ENCODE assay signal across 21 mouse cellular contexts in the genomic region with DNA sequence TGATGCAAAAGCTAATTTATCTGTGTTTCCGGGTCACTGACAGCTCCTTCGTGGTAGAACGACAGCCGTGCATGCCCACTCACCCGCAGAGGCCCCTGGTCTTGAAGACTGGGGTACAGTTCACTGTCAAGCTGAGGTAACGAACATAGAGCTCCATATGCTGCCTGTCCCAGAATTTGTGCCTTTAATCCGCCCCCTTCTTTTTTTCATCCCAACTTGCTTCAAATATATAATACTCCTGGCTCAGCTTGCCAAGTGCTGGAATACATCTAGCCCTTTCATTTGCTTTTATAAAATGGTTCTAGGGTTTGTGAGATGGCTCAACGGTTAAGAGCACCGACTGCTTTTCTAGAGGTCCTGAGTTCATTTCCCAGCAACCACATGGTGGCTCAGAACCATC. TPM values are rescaled to one million over a fixed set of nuclear protein-coding genes. Genes with fewer than 3 reads are reported as not detected.
DNase-seq lines count a peak whose midpoint lies in the region; ATAC-seq and TF ChIP-seq lines count a peak whose summit lies in the region.
"Had no signal": no experiment of that assay in that cellular context is flagged by ENCODE, and none has a peak within 500 bp of the region (broad histone marks: within the 10 kb centered on the region; RNA-seq: fewer than 3 reads in every experiment).

No protein-coding gene starts in this region.

- H3K27me3 ChIP-seq in heart, embryonic 13.5 days (replicated peaks) = no peaks in the 10 kb centered on the region
- H3K27me3 ChIP-seq in heart, adult 2 months (ENCODE audit: control insufficient read depth, insufficient read depth, low read length) = no peaks in the 10 kb centered on the region
- H3K27me3 ChIP-seq: embryonic facial prominence, embryonic 13.5 days; embryonic facial prominence, embryonic 15.5 days; forebrain, embryonic 12.5 days had no signal

- TF ChIP-seq POLR2A in heart, adult 2 months (IDR thresholded peaks at IDR 0.05; ENCODE audit: insufficient read depth, low read depth, low read length) = no peak

- TF ChIP-seq EP300 in heart, adult 2 months (IDR thresholded peaks at IDR 0.05; ENCODE audit: insufficient read depth, low read depth, low read length) = no peak

- intact Hi-C loops in heart, adult 2 months (cut with DNase I) = loop anchor here (10.0 kb wide), 1 partner anchor 494 kb away; a partner anchor contains a TSS

- ATAC-seq in heart, embryonic 13.5 days (ENCODE audit: extremely low read depth, insufficient number of reproducible peaks, low FRiP score, low TSS enrichment) = no peak
- ATAC-seq: forebrain, embryonic 14.5 days; forebrain, embryonic 16.5 days had no signal

- WGBS in heart, embryonic 13.5 days = 83% methylated on average over 9 of the region's 9 CpGs
- 73% methylated on average over 9 of the region's 9 CpGs for WGBS in heart, adult 2 months

- H3K4me3 ChIP-seq in heart, embryonic 13.5 days = no peak overlapping the region
- no peak overlapping the region for H3K4me3 ChIP-seq in heart, adult 2 months
- H3K4me3 ChIP-seq: embryonic facial prominence, embryonic 13.5 days; embryonic facial prominence, embryonic 15.5 days; erythroblast, embryonic 14.5 days; forebrain, embryonic 10.5 days; forebrain, embryonic 12.5 days had no signal

- no peak overlapping the region for H3K9ac ChIP-seq in heart, embryonic 13.5 days
- H3K9ac ChIP-seq in heart, adult 2 months (ENCODE audit: low read depth, low read length) = no peak overlapping the region
- H3K9ac ChIP-seq: embryonic facial prominence, embryonic 13.5 days; embryonic facial prominence, embryonic 15.5 days; forebrain, embryonic 12.5 days had no signal

- no peak for DNase-seq in heart, adult 2 months
- DNase-seq in right cerebral cortex, adult 18-20 months = peak; percentile 29
- DNase-seq in right cerebral cortex, postnatal 36 days (ENCODE audit: low spot score in 2 of 2) = no peak
- peak; percentile 75 for DNase-seq in telencephalon, adult 2 months (ENCODE audit: low read depth, low spot score)
- DNase-seq in kidney, adult 11 months = no peak
- DNase-seq: adrenal gland, adult 2 months; adrenal gland, postnatal 10 days; adrenal gland, postnatal 25 days; cerebellum, adult 11-12 months; cerebellum, adult 2 months; cerebellum, adult 9-10 months; cerebellum, postnatal 10 days; cerebellum, postnatal 25 days had no signal

- H3K36me3 ChIP-seq in heart, embryonic 13.5 days = peaks cover 69% of the 10 kb centered on the region
- no peaks in the 10 kb centered on the region; the same call in 1 of the 2 replicates for H3K36me3 ChIP-seq in heart, adult 2 months (ENCODE audit: control insufficient read depth, insufficient read depth, low read length)

- H3K4me1 ChIP-seq in heart, embryonic 13.5 days = peaks cover 18% of the 10 kb centered on the region
- no peaks in the 10 kb centered on the region for H3K4me1 ChIP-seq in heart, adult 2 months (ENCODE audit: control insufficient read depth, insufficient read depth, low read length)
- H3K4me1 ChIP-seq: forebrain, embryonic 12.5 days had no signal

- no peak overlapping the region for H3K4me2 ChIP-seq in heart, embryonic 13.5 days
- H3K4me2 ChIP-seq: embryonic facial prominence, embryonic 13.5 days; embryonic facial prominence, embryonic 15.5 days; forebrain, embryonic 12.5 days had no signal

- no peaks in the 10 kb centered on the region for H3K79me2 ChIP-seq in heart, adult 2 months (replicated peaks; ENCODE audit: control insufficient read depth, insufficient read depth, low read length)

- TF ChIP-seq CTCF in heart, adult 2 months (IDR thresholded peaks at IDR 0.05) = no peak

- peak overlapping the region; percentile 32; the same call in 1 of the 2 replicates for H3K27ac ChIP-seq in heart, embryonic 13.5 days (replicated peaks)
- H3K27ac ChIP-seq in heart, adult 2 months = no peak overlapping the region
- H3K27ac ChIP-seq: embryonic facial prominence, embryonic 13.5 days; embryonic facial prominence, embryonic 15.5 days; forebrain, embryonic 10.5 days; forebrain, embryonic 12.5 days had no signal

- H3K9me3 ChIP-seq in heart, embryonic 13.5 days = no peaks in the 10 kb centered on the region
- H3K9me3 ChIP-seq: embryonic facial prominence, embryonic 13.5 days; embryonic facial prominence, embryonic 15.5 days; forebrain, embryonic 10.5 days; forebrain, embryonic 12.5 days had no signal

RNA-seq across cellular contexts. Expression of a gene that starts 21.3 kb away (rescaled TPM):
- 27.2 and 31.9 TPM in 2 replicates for polyA plus RNA-seq in heart, embryonic 13.5 days (2015; fragmentation: Nextera tagmentation; extraction: Ambion mirVana)
- 10 to 100 TPM; 27.7 to 30.6 TPM for total RNA-seq in heart, adult 2 months (2021)
- 24.1 and 29.8 TPM in 2 replicates for polyA plus RNA-seq in heart, adult 2 months (2012; rRNA removed)

Comparison
In these comparisons a context has a peak if more than half of its experiments do, and no peak if none do; other contexts are left out.
1. DNase-seq: peak in right cerebral cortex, adult 18-20 months (single experiment) and telencephalon, adult 2 months (single experiment); none in heart, adult 2 months (0 of 2), right cerebral cortex, postnatal 36 days (0 of 2) and kidney, adult 11 months (single experiment).